Mouse (Mus musculus) heart, adult 2 months (tissue): ENCODE data around the gene Slc4a4. TPM values are rescaled to one million over a fixed set of nuclear protein-coding genes. Genes with fewer than 3 reads are reported as not detected.
"Not testable (repeated sequence)": the region's sequence is repeated elsewhere in the genome, so short reads cannot be mapped to it uniquely, and the experiment has no call there.

ENCODE experiments used
- DNase-seq, 2 experiments: peaks; one replicate each; pipeline ENCODE4 v3.0.0; 2021
- H3K27ac ChIP-seq: fragments of 200-600 bp; 2 replicates; pipeline ENCODE4 v1.8.1; 2022
- H3K27me3 ChIP-seq: fragments of 200-500 bp; 2 replicates; pipeline ENCODE4 v1.6.1; 2012; ENCODE audit warnings: mild to moderate bottlenecking, low read length, inconsistent platforms, mixed read lengths; ENCODE audit not compliant: control insufficient read depth, insufficient read depth
- H3K36me3 ChIP-seq: fragments of 200-500 bp; 2 replicates; pipeline ENCODE4 v1.6.1; 2012; ENCODE audit warnings: low read length, inconsistent platforms; ENCODE audit not compliant: control insufficient read depth, insufficient read depth
- H3K4me1 ChIP-seq: fragments of 200-500 bp; 2 replicates; pipeline ENCODE4 v1.6.1; 2011; ENCODE audit warnings: low read length; ENCODE audit not compliant: control insufficient read depth, insufficient read depth
- H3K4me3 ChIP-seq: fragments of 200-600 bp; 2 replicates; pipeline ENCODE4 v1.8.1; 2022
- H3K79me2 ChIP-seq: fragments of 200-500 bp; replicated peaks from 2 replicates; pipeline ENCODE4 v1.6.1; 2012; ENCODE audit warnings: mild to moderate bottlenecking, inconsistent platforms, low read length, moderate library complexity, mixed read lengths; ENCODE audit not compliant: control insufficient read depth, insufficient read depth
- H3K9ac ChIP-seq: fragments of 200-500 bp; 2 replicates; pipeline ENCODE4 v1.6.1; 2012; ENCODE audit warnings: low read depth, mild to moderate bottlenecking, control low read depth, inconsistent platforms, low read length, mixed read lengths
- CTCF ChIP-seq: fragments of 200-600 bp; IDR thresholded peaks from 2 replicates; pipeline ENCODE4 v1.8.1; 2022; ENCODE audit warnings: antibody characterized with exemption, mild to moderate bottlenecking, moderate library complexity
- EP300 ChIP-seq: fragments of 200-500 bp; IDR thresholded peaks from 2 replicates; pipeline ENCODE4 v1.6.1; 2011; ENCODE audit warnings: low read depth, low read length, control low read depth; ENCODE audit not compliant: insufficient read depth
- POLR2A ChIP-seq: fragments of 200-500 bp; IDR thresholded peaks from 2 replicates; pipeline ENCODE4 v1.6.1; 2011; ENCODE audit warnings: mild to moderate bottlenecking, low read depth, low read length, control low read depth; ENCODE audit not compliant: insufficient read depth
- WGBS: fragments of 180-500 bp; shearing (Covaris S2); methylation state at CpG from one replicate; pipeline ENCODE4 v1.1.7; 2018; 5-methylcytosine and 5-hydroxymethylcytosine counted together
- intact Hi-C: fragments of 180-260 bp; cut with DNase I; formaldehyde crosslinking; loops from one replicate; pipeline ENCODE4 v1.15.1; 2025
- polyA plus RNA-seq: library from polyadenylated mRNA; depleted of rRNA; stranded (reverse); fragments of >200 nt; gene quantifications from 2 replicates; pipeline ENCODE4 v1.2.3, GENCODE M21; 2012
- total RNA-seq, 2 experiments: library from RNA; stranded (reverse); gene quantifications; 2 replicates each; pipeline ENCODE4 v1.2.3; 2021

The Slc4a4 gene
- total and polyA plus RNA-seq, 3 experiments = 4.9 to 25.5 (median 19.4) TPM

DNA sequence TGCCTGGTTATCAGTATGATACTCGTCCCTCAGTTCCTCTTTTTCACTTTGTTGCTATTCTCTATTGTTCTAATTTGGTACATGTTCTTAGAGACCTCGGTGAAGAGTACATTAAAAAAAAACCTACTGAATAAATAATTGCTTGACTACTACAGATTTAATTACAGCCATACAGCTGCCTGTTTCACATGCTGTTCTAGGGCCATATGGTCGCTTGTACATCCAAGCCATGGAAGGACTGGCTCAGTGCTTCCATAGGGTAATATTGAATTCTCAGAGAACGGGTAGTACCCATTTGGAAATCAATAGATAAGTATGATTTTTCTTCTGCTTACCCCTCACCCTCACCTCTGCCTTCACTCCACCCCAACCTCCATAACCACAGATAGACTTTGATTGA lies 215.9 kb downstream of the Slc4a4 start:
- Histone ChIP-seq H3K9ac (no peak overlapping the region), H3K27me3 (no peaks in the 10 kb centered on the region), H3K4me3 (no peak overlapping the region), H3K36me3 (no peaks in the 10 kb centered on the region), H3K27ac (no peak overlapping the region), H3K79me2 (no peaks in the 10 kb centered on the region), H3K4me1 (no peaks in the 10 kb centered on the region; the same call in 1 of the 2 replicates)
- intact Hi-C loops = no loop called here
- WGBS = 60% methylated on average over 4 of the region's 4 CpGs
- DNase-seq = no peak
- no peak for TF ChIP-seq EP300
- no peak for TF ChIP-seq CTCF
- no peak for TF ChIP-seq POLR2A

DNA sequence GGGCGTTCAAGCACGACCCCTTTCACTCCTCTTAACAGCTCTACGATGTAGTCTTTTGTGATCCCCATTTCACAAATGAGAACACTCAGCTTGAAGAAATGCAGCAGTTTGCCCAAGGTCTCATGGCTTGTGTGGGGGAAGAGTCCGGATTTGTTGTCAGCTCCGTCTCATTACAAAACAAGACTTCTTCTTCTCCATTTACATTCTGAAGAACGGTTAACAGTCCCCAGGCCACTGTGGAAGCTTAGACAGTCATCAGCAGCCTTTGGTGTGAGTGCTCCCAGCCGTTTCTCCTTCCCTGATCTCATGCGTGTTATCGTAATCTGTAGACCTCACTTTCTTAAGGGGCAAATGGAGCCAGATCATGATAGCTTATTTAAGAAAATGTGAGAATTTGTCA lies 218.7 kb downstream of the Slc4a4 start:
- no peak for DNase-seq
- Histone ChIP-seq H3K27ac (no peak overlapping the region), H3K9ac (no peak overlapping the region), H3K79me2 (no peaks in the 10 kb centered on the region), H3K36me3 (no peaks in the 10 kb centered on the region), H3K4me3 (no peak overlapping the region), H3K27me3 (no peaks in the 10 kb centered on the region), H3K4me1 (no peaks in the 10 kb centered on the region; the same call in 1 of the 2 replicates)
- 81% methylated on average over 9 of the region's 9 CpGs for WGBS
- intact Hi-C loops = no loop called here
- TF ChIP-seq CTCF (no peak), EP300 (no peak), POLR2A (no peak)

DNA sequence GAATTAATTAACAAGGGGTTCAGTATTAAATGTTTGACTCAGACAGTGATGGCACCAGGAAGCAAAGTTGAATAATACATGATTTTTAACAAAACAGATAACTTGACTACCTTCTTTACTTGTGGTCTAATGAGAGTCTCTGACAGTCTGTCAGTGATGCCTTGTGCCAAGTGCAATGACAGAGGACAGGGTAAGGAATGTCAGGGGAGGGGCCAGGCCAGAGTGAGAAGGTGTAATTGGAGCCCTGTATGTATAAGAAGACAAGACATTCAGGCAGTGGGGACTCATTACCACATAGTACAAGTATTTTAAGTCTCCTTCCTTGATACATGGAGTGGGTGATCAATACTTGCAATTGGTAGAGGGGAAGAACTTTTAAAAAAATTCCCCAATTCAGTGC lies 219.6 kb downstream of the Slc4a4 start:
- H3K36me3 ChIP-seq = no peaks in the 10 kb centered on the region
- intact Hi-C loops = no loop called here
- H3K27ac ChIP-seq = no peak overlapping the region
- no peak overlapping the region for H3K4me3 ChIP-seq
- H3K27me3 ChIP-seq = no peaks in the 10 kb centered on the region
- no peak for TF ChIP-seq CTCF
- no peak for TF ChIP-seq EP300
- no peak for TF ChIP-seq POLR2A
- DNase-seq = no peak
- H3K79me2 ChIP-seq = no peaks in the 10 kb centered on the region
- H3K4me1 ChIP-seq = no peaks in the 10 kb centered on the region; the same call in 1 of the 2 replicates
- H3K9ac ChIP-seq = no peak overlapping the region

DNA sequence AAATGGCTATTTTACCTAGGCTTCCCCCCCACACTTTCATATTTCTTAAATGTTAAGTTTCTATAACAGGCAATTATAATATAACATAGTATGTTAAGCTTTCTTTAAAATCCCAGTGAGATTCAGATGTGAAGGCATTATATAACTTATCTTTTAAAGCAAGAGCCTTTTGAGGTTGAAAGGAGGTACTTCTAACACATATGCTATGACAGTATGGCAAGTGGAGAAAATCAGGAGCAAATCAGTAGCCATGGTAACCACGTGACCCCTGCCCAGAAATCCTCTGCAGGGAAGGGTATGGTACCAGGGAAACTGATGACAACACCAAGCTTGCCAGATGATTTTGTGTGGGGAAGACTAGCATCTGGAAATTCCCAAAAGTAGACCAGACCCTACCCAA lies 222.2 kb downstream of the Slc4a4 start:
- no peak for DNase-seq
- WGBS = 88% methylated on average over 1 of the region's 1 CpGs
- no peaks in the 10 kb centered on the region for H3K79me2 ChIP-seq
- no peak overlapping the region for H3K27ac ChIP-seq
- no peak overlapping the region for H3K9ac ChIP-seq
- no peaks in the 10 kb centered on the region for H3K27me3 ChIP-seq
- intact Hi-C loops = no loop called here
- no peaks in the 10 kb centered on the region; the same call in 1 of the 2 replicates for H3K4me1 ChIP-seq
- no peaks in the 10 kb centered on the region for H3K36me3 ChIP-seq
- no peak overlapping the region for H3K4me3 ChIP-seq
- TF ChIP-seq POLR2A = no peak
- TF ChIP-seq CTCF = no peak
- no peak for TF ChIP-seq EP300

DNA sequence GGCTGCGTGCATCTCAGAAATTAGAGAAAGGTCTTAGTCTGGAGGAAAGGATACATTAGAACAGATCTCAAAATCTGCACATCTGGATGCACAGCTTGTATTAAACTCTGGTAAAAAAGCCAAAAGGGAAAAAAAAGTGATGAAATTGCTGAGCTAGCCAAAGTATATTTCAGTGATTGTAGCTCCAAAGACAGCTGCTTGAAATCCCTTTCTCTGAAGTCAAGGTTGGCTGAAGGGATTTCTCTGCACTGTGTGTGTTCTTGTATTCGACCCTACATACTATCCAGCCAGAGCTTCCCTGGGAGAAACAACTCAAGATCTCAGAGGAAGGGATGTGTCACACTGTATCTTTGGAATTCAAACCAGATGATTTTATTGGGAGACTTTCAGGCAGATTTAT lies 223.2 kb downstream of the Slc4a4 start:
- no peak overlapping the region for H3K27ac ChIP-seq
- no peak overlapping the region for H3K4me3 ChIP-seq
- no peaks in the 10 kb centered on the region for H3K4me1 ChIP-seq
- WGBS = 58% methylated on average over 2 of the region's 2 CpGs
- no peaks in the 10 kb centered on the region for H3K27me3 ChIP-seq
- H3K79me2 ChIP-seq = no peaks in the 10 kb centered on the region
- TF ChIP-seq CTCF = no peak
- no peak for TF ChIP-seq EP300
- TF ChIP-seq POLR2A = no peak
- no peak for DNase-seq
- H3K36me3 ChIP-seq = no peaks in the 10 kb centered on the region
- intact Hi-C loops = no loop called here
- H3K9ac ChIP-seq = no peak overlapping the region

DNA sequence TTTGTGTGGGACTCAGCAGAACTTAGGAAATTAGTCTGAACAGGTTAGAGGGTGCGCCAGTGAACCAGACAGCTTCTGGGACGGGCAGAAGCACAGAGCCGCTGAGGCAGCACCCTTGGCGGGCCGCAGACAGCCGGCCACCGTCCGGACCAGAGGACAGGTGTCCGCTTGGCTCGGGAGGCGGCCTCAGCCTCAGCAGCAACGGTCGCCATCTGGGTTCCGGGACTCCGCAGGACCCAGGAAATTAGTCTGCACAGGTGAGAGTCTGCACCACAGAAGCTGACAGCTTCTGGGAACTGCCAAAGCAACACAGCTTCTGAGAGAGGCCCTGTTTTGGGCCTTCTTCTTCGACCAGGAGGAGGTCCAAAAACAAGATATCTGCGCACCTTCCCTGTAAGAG lies 225.4 kb downstream of the Slc4a4 start:
- H3K79me2 ChIP-seq, DNase-seq, H3K9ac ChIP-seq, H3K4me1 ChIP-seq, H3K4me3 ChIP-seq, H3K36me3 ChIP-seq, H3K27ac ChIP-seq, intact Hi-C loops, H3K27me3 ChIP-seq: not testable (repeated sequence)
- WGBS = 93% methylated on average over 16 of the region's 17 CpGs
